Mouse (Mus musculus) E14TG2a.4 (cell line): ENCODE data around the gene Olfr1499.
"Not testable (repeated sequence)": the region's sequence is repeated elsewhere in the genome, so short reads cannot be mapped to it uniquely, and the experiment has no call there.

Experiments
- H3K27me3 ChIP-seq: 2 replicates; pipeline ENCODE4 v1.6.1; 2014; ENCODE audit warnings: low read length, control low read depth; ENCODE audit not compliant: insufficient read depth
- H3K36me3 ChIP-seq: 2 replicates; pipeline ENCODE4 v1.6.1; 2014; ENCODE audit warnings: low read length, control low read depth; ENCODE audit not compliant: insufficient read depth
- H3K4me1 ChIP-seq: replicated peaks from 2 replicates; pipeline ENCODE4 v1.6.1; 2014; ENCODE audit warnings: low read depth, low read length, control low read depth
- H3K4me3 ChIP-seq: replicated peaks from 2 replicates; pipeline ENCODE4 v1.5.1; 2014; ENCODE audit warnings: mild to moderate bottlenecking, low read length
- H3K9me3 ChIP-seq: 2 replicates; pipeline ENCODE4 v1.6.1; 2014; ENCODE audit warnings: low read length, control low read depth
- CTCF ChIP-seq: conservative IDR thresholded peaks from 2 replicates; pipeline ENCODE4 v1.5.1; 2014; ENCODE audit warnings: low read length
- NANOG ChIP-seq: IDR thresholded peaks from 2 replicates; pipeline ENCODE4 v1.6.1; 2014; ENCODE audit warnings: borderline replicate concordance, low read length, mixed read lengths
- POU5F1 ChIP-seq: IDR thresholded peaks from 2 replicates; pipeline ENCODE4 v1.6.1; 2014; ENCODE audit warnings: low read length, borderline replicate concordance

Gene Olfr1499

DNA sequence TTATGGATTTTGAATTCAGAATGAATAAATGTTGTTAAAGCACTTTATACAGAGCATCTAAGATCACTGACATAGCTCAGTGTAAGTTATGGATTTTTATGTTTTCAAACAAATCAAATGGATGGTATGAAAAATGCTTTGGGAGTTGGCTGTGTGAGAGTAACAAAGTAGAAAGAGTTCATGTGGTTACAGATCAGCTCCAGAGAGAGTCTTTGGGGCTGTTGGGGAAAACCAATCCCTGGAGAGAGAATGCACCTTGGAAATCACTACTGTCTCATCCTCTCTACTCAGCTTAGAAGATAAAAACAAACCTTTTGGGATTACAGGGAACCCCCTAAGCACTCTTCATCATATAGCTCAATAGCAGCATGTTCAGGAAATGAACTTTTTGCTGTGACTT is at the start of gene Olfr1499:
TSS of gene Olfr1499 (minus strand) at position 101 of the 400 bp plus-strand sequence.
- H3K36me3 ChIP-seq, result no peaks in the 10 kb centered on the region
- no peaks in the 10 kb centered on the region for H3K4me1 ChIP-seq
- no peaks in the 10 kb centered on the region for H3K27me3 ChIP-seq
- H3K9me3 ChIP-seq, result no peaks in the 10 kb centered on the region
- no peak for TF ChIP-seq POU5F1
- TF ChIP-seq NANOG, result no peak
- no peak for TF ChIP-seq CTCF
- H3K4me3 ChIP-seq, result no peak within 1 kb of the TSS

DNA sequence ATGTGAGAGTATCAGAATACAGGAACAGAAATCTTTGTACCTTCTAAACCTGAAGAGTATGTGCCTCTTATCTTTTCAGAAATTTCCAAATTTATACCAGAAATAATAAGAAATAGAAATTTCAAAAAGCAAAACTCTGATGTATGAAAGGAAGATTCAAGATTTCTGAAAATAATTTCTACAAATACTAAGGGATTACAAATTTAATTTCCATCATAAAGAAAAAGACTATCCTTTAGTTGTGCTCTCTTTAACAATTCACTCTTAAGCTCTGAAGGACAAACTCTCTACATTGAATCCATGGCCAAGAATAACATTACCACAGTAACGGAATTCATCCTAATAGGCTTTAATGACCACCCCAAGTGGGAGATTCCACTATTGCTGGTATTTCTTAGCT is 42.2 kb upstream of the Olfr1499 start, which contains the start of gene Olfr1502:
TSS of gene Olfr1502 (plus strand) at position 301 of the 400 bp plus-strand sequence.
- no peak within 1 kb of the TSS for H3K4me3 ChIP-seq
- H3K27me3 ChIP-seq, result no peaks in the 10 kb centered on the region
- no peaks in the 10 kb centered on the region for H3K36me3 ChIP-seq
- H3K9me3 ChIP-seq, result no peaks in the 10 kb centered on the region
- no peak for TF ChIP-seq NANOG
- no peak for TF ChIP-seq POU5F1
- TF ChIP-seq CTCF, result no peak
- H3K4me1 ChIP-seq, result no peaks in the 10 kb centered on the region

DNA sequence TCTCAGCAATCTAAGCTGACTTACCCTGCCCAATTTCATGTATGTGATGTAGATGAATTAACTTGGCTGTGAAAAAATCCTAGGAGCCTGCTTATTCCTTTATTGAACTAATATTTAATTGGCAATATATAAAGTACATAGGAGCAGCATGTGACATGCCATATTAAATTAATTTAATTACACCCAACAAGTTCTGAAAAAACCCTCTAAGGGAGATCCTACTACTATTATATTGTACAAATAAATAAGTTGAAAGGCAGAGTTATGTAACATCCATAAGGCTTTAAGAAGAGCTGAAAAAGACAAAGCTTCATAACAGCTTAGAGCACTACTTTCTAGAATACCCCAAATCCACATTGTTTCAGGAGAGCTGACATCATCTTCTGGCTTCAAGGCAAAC is 31.3 kb upstream of the Olfr1499 start, which contains the start of gene Olfr1501:
TSS of gene Olfr1501 (minus strand) at position 101 of the 400 bp plus-strand sequence.
- not testable (repeated sequence) for H3K4me3 ChIP-seq, H3K4me1 ChIP-seq, H3K9me3 ChIP-seq, H3K27me3 ChIP-seq, H3K36me3 ChIP-seq

DNA sequence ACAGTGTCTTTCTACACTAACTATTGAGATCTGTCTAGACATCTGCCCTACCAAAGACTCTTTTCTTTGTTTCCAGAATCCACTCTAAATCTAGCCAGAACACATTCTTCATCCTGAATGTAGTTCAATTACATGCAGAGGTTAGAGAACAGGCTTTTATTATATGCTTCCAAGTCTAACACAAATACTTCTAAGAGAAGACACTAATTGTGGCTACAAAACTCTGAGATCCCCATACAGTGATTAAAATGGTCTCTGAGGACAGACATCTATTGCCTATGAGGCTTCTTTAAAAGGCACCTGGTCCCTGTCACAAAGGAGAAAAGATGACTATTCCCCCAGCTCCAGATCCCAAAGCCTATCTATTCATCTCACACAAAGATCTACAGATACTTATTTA is 11.1 kb upstream of the Olfr1499 start, which contains the start of gene Olfr1500:
TSS of gene Olfr1500 (minus strand) at position 101 of the 400 bp plus-strand sequence.
- Histone ChIP-seq H3K27me3 (no peaks in the 10 kb centered on the region), H3K4me3 (no peak within 1 kb of the TSS), H3K36me3 (no peaks in the 10 kb centered on the region), H3K9me3 (no peaks in the 10 kb centered on the region), H3K4me1 (no peaks in the 10 kb centered on the region)
- TF ChIP-seq CTCF (no peak), NANOG (no peak), POU5F1 (no peak)

DNA sequence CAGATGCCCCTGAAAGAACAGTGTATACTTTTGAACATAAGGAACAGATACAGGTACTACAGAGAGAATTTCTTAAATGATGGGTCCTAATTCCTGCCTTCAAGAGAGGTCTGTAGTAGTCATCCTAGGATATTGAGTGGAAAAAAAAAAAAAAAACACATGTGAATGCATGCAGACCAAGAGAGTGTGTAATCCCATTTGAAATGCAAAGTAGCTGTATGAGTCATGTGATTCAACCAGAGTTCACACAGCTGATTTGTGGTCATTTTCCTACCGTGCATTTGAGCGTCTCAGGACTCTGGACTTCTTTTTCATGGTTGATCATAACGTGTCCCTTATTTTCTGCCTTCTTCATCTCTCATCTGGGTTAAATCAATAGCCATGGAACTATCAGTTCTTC is 9.2 kb upstream of the Olfr1499 start:
- Histone ChIP-seq H3K27me3 (no peaks in the 10 kb centered on the region), H3K36me3 (no peaks in the 10 kb centered on the region)
- TF ChIP-seq POU5F1 (no peak), NANOG (no peak), CTCF (no peak)

DNA sequence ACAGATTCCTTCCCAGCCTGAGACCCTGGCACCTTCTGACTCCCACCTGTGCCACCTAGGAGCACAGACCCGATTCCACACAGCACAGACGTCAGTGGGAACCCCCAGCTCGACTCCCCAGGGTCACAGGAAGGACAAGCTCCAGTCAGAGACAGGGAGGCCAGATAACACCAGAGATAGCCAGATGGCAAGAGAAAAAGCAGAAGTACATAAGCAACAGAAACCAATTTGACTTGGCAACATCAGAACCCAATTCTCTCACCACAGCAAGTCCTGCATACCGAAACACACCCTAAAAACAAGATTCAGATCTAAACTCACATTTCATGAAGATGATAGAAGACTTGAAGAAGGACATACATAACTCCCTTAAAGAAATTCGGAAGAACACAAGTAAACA is 1.6 kb upstream of the Olfr1499 start:
- H3K27me3 ChIP-seq, result no peaks in the 10 kb centered on the region
- no peaks in the 10 kb centered on the region for H3K36me3 ChIP-seq
- TF ChIP-seq POU5F1, result no peak
- H3K9me3 ChIP-seq, result no peaks in the 10 kb centered on the region
- H3K4me1 ChIP-seq, result no peaks in the 10 kb centered on the region
- H3K4me3 ChIP-seq, result no peak overlapping the region

More for the DNA sequence above, 9.2 kb upstream of the Olfr1499 start:
- Histone ChIP-seq H3K4me1 (no peaks in the 10 kb centered on the region), H3K9me3 (no peaks in the 10 kb centered on the region), H3K4me3 (no peak overlapping the region)

DNA sequence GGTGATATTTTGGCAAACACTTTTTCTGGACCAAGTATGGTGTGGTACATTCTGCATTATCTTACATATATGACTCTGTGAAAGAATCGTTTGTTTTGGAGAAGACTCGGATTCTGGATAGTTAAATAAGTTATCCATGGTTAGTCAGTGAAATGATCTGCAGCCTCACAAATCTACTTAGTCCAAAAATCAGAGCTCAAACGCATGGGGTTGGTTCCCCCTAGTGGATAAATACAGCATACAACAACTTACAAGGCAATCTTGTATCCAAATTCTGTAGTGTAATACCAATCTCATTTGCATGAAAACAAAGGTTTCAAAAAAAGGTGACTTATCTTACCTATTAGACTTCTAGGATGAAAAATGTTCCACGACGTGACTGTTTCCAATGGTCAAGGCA is 420 bp downstream of the Olfr1499 start:
- Histone ChIP-seq H3K9me3 (no peaks in the 10 kb centered on the region), H3K4me3 (no peak overlapping the region), H3K4me1 (no peaks in the 10 kb centered on the region), H3K27me3 (no peaks in the 10 kb centered on the region), H3K36me3 (no peaks in the 10 kb centered on the region)
- TF ChIP-seq POU5F1 (no peak), CTCF (peak; percentile 57)

DNA sequence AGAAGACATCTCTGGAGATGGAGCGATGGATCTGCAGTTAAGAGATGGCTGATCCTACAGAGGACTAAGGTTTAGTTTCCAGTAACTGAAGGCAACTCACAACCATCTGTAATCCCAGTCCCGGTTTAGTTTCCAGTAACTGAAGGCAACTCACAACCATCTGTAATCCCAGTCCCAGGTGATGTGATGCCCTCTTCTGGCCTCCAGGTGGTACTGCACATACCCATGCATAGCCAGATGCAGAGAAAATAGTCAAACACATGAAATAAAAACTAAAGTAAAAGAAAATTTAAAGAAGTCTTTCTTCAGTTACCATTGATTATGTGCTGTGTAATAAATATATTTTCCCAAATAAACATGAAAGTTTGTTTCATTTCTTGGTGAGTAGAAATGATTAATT is 6.4 kb downstream of the Olfr1499 start:
- TF ChIP-seq CTCF (peak; percentile 96), NANOG (no peak), POU5F1 (no peak)
- no peak overlapping the region for H3K4me3 ChIP-seq
- H3K27me3 ChIP-seq, result no peaks in the 10 kb centered on the region
- no peaks in the 10 kb centered on the region for H3K9me3 ChIP-seq
- no peaks in the 10 kb centered on the region for H3K36me3 ChIP-seq
- no peaks in the 10 kb centered on the region for H3K4me1 ChIP-seq

DNA sequence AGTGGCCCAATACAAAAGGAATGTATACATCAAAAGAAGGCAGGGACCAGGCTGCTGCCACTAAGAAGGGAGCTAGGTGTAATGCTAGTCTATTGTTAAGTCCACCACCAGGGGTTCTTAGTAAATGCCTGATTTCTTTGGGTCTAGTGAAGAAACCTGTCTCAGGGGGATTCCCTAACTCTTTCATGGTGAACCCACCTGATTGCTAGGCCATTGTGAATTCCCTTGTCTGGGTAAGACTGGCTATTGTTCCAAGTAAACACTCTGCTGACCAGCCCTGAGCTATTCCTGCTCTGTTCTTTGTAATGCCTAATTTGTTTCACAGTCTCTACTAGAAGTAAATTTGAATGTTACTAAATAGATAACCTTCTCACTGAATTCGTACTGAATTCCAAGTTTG is 13.8 kb downstream of the Olfr1499 start:
- H3K27me3 ChIP-seq, H3K9me3 ChIP-seq, H3K4me3 ChIP-seq, H3K36me3 ChIP-seq: not testable (repeated sequence)
- peak; percentile 85 for TF ChIP-seq NANOG
- peaks cover 24% of the 10 kb centered on the region for H3K4me1 ChIP-seq
